Mouse (Mus musculus): Measurements from ENCODE around the gene Sft2d2.
A peak's percentile ranks its signal among the peaks of the same experiment; 100 is the strongest.

Sft2d2 gene

GRCm38 (mm10) chr1:165133279-165133678, 61.0 kb downstream of the Sft2d2 start:
- DNase-seq (ENCODE audit: low spot score in 2 of 2): no peak

- peak; percentile 75 to 79 for DNase-seq (ENCODE audit: low spot score in 2 of 2)
These were observed 61.9 kb downstream of the Sft2d2 start for GRCm38 (mm10) chr1:165132187-165132877.

GRCm38 (mm10) chr1:165129573-165129972, 64.7 kb downstream of the Sft2d2 start:
- DNase-seq (ENCODE audit: low spot score in 2 of 2): no peak

All from cerebellum, postnatal 4 days (tissue).